Mouse (Mus musculus) bone marrow macrophage, adult 2 months (primary cell): ENCODE measurements around the gene Gm42417.

ENCODE experiments used
- CTCF ChIP-seq: IDR thresholded peaks from 2 replicates; pipeline ENCODE4 v1.5.1; 2012; ENCODE audit warnings: low read depth, mild to moderate bottlenecking, low read length, moderate library complexity
- POLR2A ChIP-seq: IDR thresholded peaks from 2 replicates; pipeline ENCODE4 v1.6.1; 2012; ENCODE audit warnings: mild to moderate bottlenecking, low read depth, low read length, borderline replicate concordance

DNA sequence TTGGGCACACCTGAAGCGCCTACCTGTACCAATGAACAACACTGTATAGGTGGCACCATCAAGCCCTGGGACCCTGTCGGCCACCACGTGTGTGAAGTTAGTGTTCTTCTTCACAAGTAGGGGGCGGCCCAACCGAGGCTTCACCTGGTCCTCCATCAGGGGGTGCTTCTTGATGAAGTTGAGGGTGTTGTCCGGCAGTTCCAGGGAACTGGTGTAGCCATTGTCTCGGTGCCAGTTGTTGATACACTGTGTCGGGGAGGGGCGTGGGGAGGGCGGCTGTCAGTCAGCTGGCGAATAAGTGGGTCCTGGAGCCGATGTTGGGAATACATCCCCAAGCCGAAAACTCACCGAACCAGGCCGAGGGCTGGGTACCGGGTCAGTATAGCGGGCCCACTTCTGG lies 12.7 kb upstream of the Gm42417 start:
- TF ChIP-seq CTCF (no peak), POLR2A (no peak)
